Mouse (Mus musculus) ES-E14 (cell line): ENCODE results near the gene Atp7b.

Source experiments
- CHD2 ChIP-seq: IDR thresholded peaks from 2 replicates; pipeline ENCODE4 v1.6.1; 2014; ENCODE audit warnings: mild to moderate bottlenecking, low read depth, low read length, inconsistent platforms
- HCFC1 ChIP-seq: IDR thresholded peaks from 2 replicates; pipeline ENCODE4 v1.6.1; 2012; ENCODE audit warnings: low read length, inconsistent platforms, borderline replicate concordance; ENCODE audit not compliant: insufficient read depth
- MAFK ChIP-seq: IDR thresholded peaks from 2 replicates; pipeline ENCODE4 v1.6.1; 2014; ENCODE audit warnings: mild to moderate bottlenecking, low read depth, low read length, inconsistent platforms; ENCODE audit not compliant: insufficient read depth
- ZC3H11A ChIP-seq: IDR thresholded peaks from 2 replicates; pipeline ENCODE4 v1.6.1; 2012; ENCODE audit warnings: low read depth, mild to moderate bottlenecking, inconsistent platforms, low read length, borderline replicate concordance
- ZNF384 ChIP-seq: IDR thresholded peaks from 2 replicates; pipeline ENCODE4 v1.6.1; 2012; ENCODE audit warnings: low read depth, low read length, inconsistent platforms

DNA sequence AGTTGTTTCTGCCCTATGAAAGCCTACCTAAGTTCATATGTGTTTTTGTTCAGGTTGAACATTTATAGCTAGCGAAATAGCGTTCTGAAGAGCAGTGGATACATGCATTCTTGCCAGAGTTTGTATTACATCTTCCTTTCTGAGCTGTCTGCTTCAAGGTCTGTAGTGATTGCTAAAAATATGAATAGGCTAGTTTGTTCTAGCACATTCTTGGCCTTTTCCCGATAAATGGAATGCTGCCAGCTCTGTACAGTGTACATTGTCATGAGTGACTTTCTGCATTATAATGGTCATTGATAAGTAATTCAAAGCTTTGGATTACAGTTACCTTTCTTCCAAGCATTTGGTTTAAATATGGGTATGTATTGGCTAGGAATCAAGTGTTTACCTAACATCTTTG, 1.0 kb upstream of the Atp7b start:
- TF ChIP-seq ZNF384 (no peak), ZC3H11A (no peak), HCFC1 (no peak), MAFK (no peak), CHD2 (no peak)
